Mouse (Mus musculus): ENCODE results near the gene Gabarap. TPM values are rescaled to one million over a fixed set of nuclear protein-coding genes. Genes with fewer than 3 reads are reported as not detected.

Gabarap gene
- polyA plus RNA-seq (2014; fragmentation: Nextera tagmentation; extraction: Ambion mirVana) = 624 and 628 TPM in 2 replicates

- Histone ChIP-seq H3K27ac (peak within 1 kb of the TSS; percentile 92), H3K4me2 (replicated peaks) (peak within 1 kb of the TSS; percentile 70), H3K9ac (peak within 1 kb of the TSS; percentile 91), H3K4me3 (replicated peaks; ENCODE audit: low read length) (peak within 1 kb of the TSS; percentile 78), H3K27me3 (ENCODE audit: control insufficient read depth, insufficient read depth, low read length) (no peaks in the 10 kb centered on the region), H3K36me3 (replicated peaks; ENCODE audit: control insufficient read depth, insufficient read depth) (peaks cover 62% of the 10 kb centered on the region), H3K4me1 (replicated peaks; ENCODE audit: control insufficient read depth, insufficient read depth, low read length) (peaks cover 9% of the 10 kb centered on the region), H3K9me3 (ENCODE audit: control insufficient read depth, low read length) (no peaks in the 10 kb centered on the region)
- WGBS = under 1% methylated on average over 40 of the region's 40 CpGs
- ATAC-seq (ENCODE audit: low FRiP score) (peak; percentile 68), DNase-seq (ENCODE audit: low spot score) (peak; percentile 98)
These were observed at the start of gene Gabarap for GRCm38 (mm10) chr11:69990850-69991691. TSS of gene Gabarap (plus strand) at chr11:69991143.

- Histone ChIP-seq H3K4me2 (replicated peaks) (no peak overlapping the region), H3K9me3 (ENCODE audit: control insufficient read depth, low read length) (no peaks in the 10 kb centered on the region), H3K9ac (no peak overlapping the region), H3K4me3 (replicated peaks; ENCODE audit: low read length) (no peak overlapping the region), H3K27me3 (ENCODE audit: control insufficient read depth, insufficient read depth, low read length) (peaks cover 13% of the 10 kb centered on the region), H3K27ac (no peak overlapping the region), H3K36me3 (replicated peaks; ENCODE audit: control insufficient read depth, insufficient read depth) (no peaks in the 10 kb centered on the region; the same call in 1 of the 2 replicates), H3K4me1 (replicated peaks; ENCODE audit: control insufficient read depth, insufficient read depth, low read length) (peaks cover 6% of the 10 kb centered on the region; the same call in 1 of the 2 replicates)
- 84% methylated on average over 13 of the region's 13 CpGs for WGBS
- ATAC-seq (ENCODE audit: low FRiP score) (no peak), DNase-seq (ENCODE audit: low spot score) (no peak)
These were observed 45.7 kb upstream of the Gabarap start for GRCm38 (mm10) chr11:69945216-69945615.

GRCm38 (mm10) chr11:69945997-69946891 is 44.7 kb upstream of the Gabarap start:
- no peak overlapping the region for H3K4me3 ChIP-seq (replicated peaks; ENCODE audit: low read length)
- no peaks in the 10 kb centered on the region for H3K9me3 ChIP-seq (ENCODE audit: control insufficient read depth, low read length)
- H3K9ac ChIP-seq = no peak overlapping the region
- no peak overlapping the region for H3K27ac ChIP-seq
- ATAC-seq (ENCODE audit: low FRiP score) (no peak), DNase-seq (ENCODE audit: low spot score) (no peak)
- no peaks in the 10 kb centered on the region; the same call in 1 of the 2 replicates for H3K36me3 ChIP-seq (replicated peaks; ENCODE audit: control insufficient read depth, insufficient read depth)
- peaks cover 13% of the 10 kb centered on the region for H3K27me3 ChIP-seq (ENCODE audit: control insufficient read depth, insufficient read depth, low read length)
- no peak overlapping the region for H3K4me2 ChIP-seq (replicated peaks)
- peaks cover 6% of the 10 kb centered on the region; the same call in 1 of the 2 replicates for H3K4me1 ChIP-seq (replicated peaks; ENCODE audit: control insufficient read depth, insufficient read depth, low read length)
- 92% methylated on average over 18 of the region's 18 CpGs for WGBS

DNA sequence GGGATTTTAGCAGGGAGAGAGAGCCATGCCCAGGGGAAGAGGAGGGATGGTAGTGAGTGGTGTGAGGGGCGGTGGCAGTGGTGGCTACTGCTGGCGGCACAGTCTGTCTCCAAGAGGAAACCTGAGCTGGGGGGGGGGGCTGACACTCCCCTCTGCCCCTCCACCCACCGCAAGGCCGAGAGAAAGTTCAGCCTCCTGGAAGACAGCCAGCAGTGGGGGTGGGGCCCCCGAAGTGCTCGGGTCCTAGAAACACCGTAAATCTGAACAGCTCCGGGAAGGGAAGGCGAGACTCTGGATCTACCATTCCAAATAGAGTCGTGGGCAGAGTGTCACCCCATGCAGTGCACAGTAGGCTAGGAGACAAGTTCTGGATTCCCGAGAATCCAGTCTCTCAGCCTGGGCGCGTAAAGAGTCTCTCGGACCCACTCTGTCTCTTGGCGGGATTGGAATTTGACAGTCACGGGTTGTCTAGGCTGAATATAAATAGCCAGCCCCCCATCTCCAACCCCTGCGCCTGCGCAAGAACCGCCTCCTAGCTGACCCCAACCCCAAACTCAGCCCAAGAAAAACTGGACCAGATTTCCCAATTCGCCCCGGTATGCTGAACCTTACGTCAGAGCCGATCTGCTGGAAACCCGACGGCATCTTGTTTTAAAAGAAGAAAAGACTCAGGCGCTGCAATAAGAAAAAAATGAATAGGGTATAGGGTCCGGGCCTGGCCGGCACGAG is 43.4 kb upstream of the Gabarap start:
- Histone ChIP-seq H3K9ac (peak overlapping the region; percentile 42; the same call in 1 of the 2 replicates), H3K4me3 (replicated peaks; ENCODE audit: low read length) (peak overlapping the region; percentile 40), H3K27ac (no peak overlapping the region), H3K27me3 (ENCODE audit: control insufficient read depth, insufficient read depth, low read length) (peaks cover 13% of the 10 kb centered on the region), H3K9me3 (ENCODE audit: control insufficient read depth, low read length) (no peaks in the 10 kb centered on the region), H3K4me1 (replicated peaks; ENCODE audit: control insufficient read depth, insufficient read depth, low read length) (peaks cover 6% of the 10 kb centered on the region; the same call in 1 of the 2 replicates), H3K4me2 (replicated peaks) (peak overlapping the region; percentile 58), H3K36me3 (replicated peaks; ENCODE audit: control insufficient read depth, insufficient read depth) (no peaks in the 10 kb centered on the region; the same call in 1 of the 2 replicates)
- DNase-seq (ENCODE audit: low spot score) = peak; percentile 36
- ATAC-seq (ENCODE audit: low FRiP score) = peak; percentile 35; the same call in 1 of the 2 replicates
- WGBS = 3% methylated on average over 28 of the region's 29 CpGs

- peak; percentile 92 for ATAC-seq (ENCODE audit: low FRiP score)
- no peaks in the 10 kb centered on the region; the same call in 1 of the 2 replicates for H3K36me3 ChIP-seq (replicated peaks; ENCODE audit: control insufficient read depth, insufficient read depth)
- peaks cover 13% of the 10 kb centered on the region for H3K27me3 ChIP-seq (ENCODE audit: control insufficient read depth, insufficient read depth, low read length)
- WGBS = under 1% methylated on average over 34 of the region's 34 CpGs
- H3K9me3 ChIP-seq (ENCODE audit: control insufficient read depth, low read length) = no peaks in the 10 kb centered on the region
- peak within 1 kb of the TSS; percentile 58 for H3K4me2 ChIP-seq (replicated peaks)
- H3K4me3 ChIP-seq (replicated peaks; ENCODE audit: low read length) = peak within 1 kb of the TSS; percentile 40
- H3K27ac ChIP-seq = no peak within 1 kb of the TSS; the same call in 1 of the 2 replicates
- H3K9ac ChIP-seq = peak within 1 kb of the TSS; percentile 42; the same call in 1 of the 2 replicates
- peaks cover 6% of the 10 kb centered on the region; the same call in 1 of the 2 replicates for H3K4me1 ChIP-seq (replicated peaks; ENCODE audit: control insufficient read depth, insufficient read depth, low read length)
- peak; percentile 82 for DNase-seq (ENCODE audit: low spot score)
These were observed 42.7 kb upstream of the Gabarap start, which contains the start of gene Slc2a4 for GRCm38 (mm10) chr11:69948066-69948762. TSS of gene Slc2a4 (minus strand) at chr11:69948188.

DNA sequence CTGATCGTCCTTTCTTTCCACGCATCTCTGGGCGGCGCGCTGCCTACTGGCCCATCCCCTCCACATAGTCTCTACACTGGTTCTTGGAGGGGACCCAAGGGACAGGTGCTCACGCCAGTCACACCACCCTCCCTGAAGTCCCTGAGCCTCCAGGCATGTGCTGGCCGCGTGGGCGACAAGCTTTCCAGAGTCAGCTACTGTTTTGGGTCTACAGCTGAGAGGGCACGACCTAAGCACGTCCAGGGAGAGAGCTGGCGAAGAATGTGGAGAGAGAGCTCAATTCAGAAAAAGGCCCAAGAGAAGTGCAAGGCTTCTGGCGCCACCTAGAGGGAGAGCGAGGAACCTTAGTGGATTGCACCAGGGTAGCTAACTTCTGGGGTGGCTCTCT is 42.2 kb upstream of the Gabarap start:
- H3K4me2 ChIP-seq (replicated peaks) = peak overlapping the region; percentile 58
- DNase-seq (ENCODE audit: low spot score) (peak; percentile 83), ATAC-seq (ENCODE audit: low FRiP score) (peak; percentile 3; the same call in 1 of the 2 replicates)
- 0 out of 2 replicates have a peak overlapping the region, but pooled peaks have one; percentile 42 for H3K9ac ChIP-seq
- peaks cover 6% of the 10 kb centered on the region; the same call in 1 of the 2 replicates for H3K4me1 ChIP-seq (replicated peaks; ENCODE audit: control insufficient read depth, insufficient read depth, low read length)
- peak overlapping the region; percentile 40 for H3K4me3 ChIP-seq (replicated peaks; ENCODE audit: low read length)
- H3K27ac ChIP-seq = no peak overlapping the region; the same call in 1 of the 2 replicates
- no peaks in the 10 kb centered on the region for H3K9me3 ChIP-seq (ENCODE audit: control insufficient read depth, low read length)
- no peaks in the 10 kb centered on the region; the same call in 1 of the 2 replicates for H3K36me3 ChIP-seq (replicated peaks; ENCODE audit: control insufficient read depth, insufficient read depth)
- 2% methylated on average over 14 of the region's 14 CpGs for WGBS
- H3K27me3 ChIP-seq (ENCODE audit: control insufficient read depth, insufficient read depth, low read length) = peaks cover 13% of the 10 kb centered on the region

DNA sequence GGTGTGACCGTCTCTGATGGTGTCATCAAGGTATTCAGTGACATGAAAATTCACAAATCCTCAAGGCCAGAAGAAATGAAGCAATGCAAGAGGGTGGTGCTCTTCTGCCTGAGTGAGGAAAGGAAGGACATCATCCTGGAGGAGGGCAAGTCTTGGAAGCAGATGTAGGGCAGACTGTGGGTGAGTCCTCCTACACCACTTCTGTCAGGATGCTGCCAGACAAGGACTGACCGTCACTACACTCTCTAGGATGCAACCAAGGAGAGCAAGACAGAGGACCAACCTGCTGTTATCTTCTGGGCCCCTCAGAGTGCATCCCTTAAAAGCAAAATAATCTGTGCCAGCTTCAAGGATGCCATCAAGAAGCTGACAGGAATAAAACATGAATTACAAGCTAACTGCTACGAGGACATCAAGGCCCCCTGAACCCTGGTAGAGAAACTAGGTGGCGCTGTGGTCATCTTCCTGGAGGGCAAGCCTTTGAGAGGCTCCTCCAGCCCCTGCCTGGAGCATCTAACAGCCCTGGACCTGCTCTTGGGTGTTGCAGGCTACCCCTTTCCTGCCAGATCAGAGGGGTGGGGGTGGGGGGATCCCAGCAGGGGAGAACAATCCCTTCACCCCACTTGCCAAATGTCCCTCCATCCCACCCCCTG is 40.0 kb upstream of the Gabarap start:
- 47% methylated on average over 4 of the region's 4 CpGs for WGBS
- Histone ChIP-seq H3K4me1 (replicated peaks; ENCODE audit: control insufficient read depth, insufficient read depth, low read length) (peaks cover 6% of the 10 kb centered on the region; the same call in 1 of the 2 replicates), H3K4me2 (replicated peaks) (no peak overlapping the region), H3K36me3 (replicated peaks; ENCODE audit: control insufficient read depth, insufficient read depth) (no peaks in the 10 kb centered on the region), H3K9me3 (ENCODE audit: control insufficient read depth, low read length) (no peaks in the 10 kb centered on the region), H3K27me3 (ENCODE audit: control insufficient read depth, insufficient read depth, low read length) (peaks cover 13% of the 10 kb centered on the region), H3K9ac (no peak overlapping the region), H3K27ac (no peak overlapping the region), H3K4me3 (replicated peaks; ENCODE audit: low read length) (no peak overlapping the region)
- DNase-seq (ENCODE audit: low spot score) (no peak), ATAC-seq (ENCODE audit: low FRiP score) (no peak)
